Mouse (Mus musculus) liver, embryonic 14.5 days (tissue): ENCODE measurements at regions not wholly inside any gene's neighbourhood (a gene's known extent, or its start where the extent isn't known, plus 50 kb on each side); places are given as distances from the start of the nearest gene placed in this dataset.

Source experiments
- ATAC-seq: fragments of 200-750 bp; cut with Nextera tagmentation; 2 replicates; pipeline ENCODE4 v1.8.0; 2017; ENCODE audit warnings: moderate number of reproducible peaks, mild to moderate bottlenecking, moderate library complexity; ENCODE audit not compliant: insufficient read depth
- DNase-seq, 3 experiments: peaks; one replicate each; pipeline ENCODE4 v3.0.0-alpha.2; 2012 to 2013; ENCODE audit warnings: low read depth in 3 of 3, low spot score in 3 of 3
- H3K27ac ChIP-seq: fragments of 300-500 bp; sonication (generic); 2 replicates; pipeline ENCODE4 v1.5.1; 2014; ENCODE audit warnings: moderate library complexity, mild to moderate bottlenecking, control low read depth, inconsistent platforms
- H3K27me3 ChIP-seq: fragments of 300-500 bp; sonication (generic); 2 replicates; pipeline ENCODE4 v1.6.1; 2014; ENCODE audit warnings: mild to moderate bottlenecking, low read length, moderate library complexity; ENCODE audit not compliant: control insufficient read depth, insufficient read depth
- H3K36me3 ChIP-seq: fragments of 300-500 bp; sonication (generic); replicated peaks from 2 replicates; pipeline ENCODE4 v1.6.1; 2014; ENCODE audit warnings: low read depth; ENCODE audit not compliant: control insufficient read depth, insufficient read depth
- H3K4me1 ChIP-seq, 2 experiments: fragments of 200-500 bp in 1 of 2; fragments of 300-500 bp in 1 of 2; sonication (generic) in 1 of 2; replicated peaks; 2 replicates each; pipeline ENCODE4 v1.6.1; 2012 to 2014; ENCODE audit warnings: antibody characterized with exemption in 1 of 2, inconsistent platforms in 1 of 2, low read length in 1 of 2; ENCODE audit not compliant: control insufficient read depth in 2 of 2, insufficient read depth in 2 of 2
- H3K4me2 ChIP-seq: fragments of 300-500 bp; sonication (generic); 2 replicates; pipeline ENCODE4 v1.6.1; 2014; ENCODE audit warnings: low read depth, mild to moderate bottlenecking, control low read depth, moderate library complexity
- H3K4me3 ChIP-seq, 2 experiments: fragments of 200-500 bp in 1 of 2; fragments of 300-500 bp in 1 of 2; sonication (generic) in 1 of 2; 2 replicates each; pipeline ENCODE4 v1.5.1; 2012 to 2014; ENCODE audit warnings: low read depth in 2 of 2, low read length in 2 of 2, mild to moderate bottlenecking in 2 of 2, control low read depth in 1 of 2, inconsistent platforms in 1 of 2, moderate library complexity in 1 of 2; ENCODE audit not compliant: insufficient read depth in 1 of 2
- H3K9ac ChIP-seq: fragments of 300-500 bp; sonication (generic); replicated peaks from 2 replicates; pipeline ENCODE4 v1.6.1; 2014; ENCODE audit warnings: mild to moderate bottlenecking, control low read depth, moderate library complexity
- H3K9me3 ChIP-seq: fragments of 300-500 bp; sonication (generic); 2 replicates; pipeline ENCODE4 v1.6.1; 2016; ENCODE audit warnings: low read length, mixed read lengths; ENCODE audit not compliant: control insufficient read depth
- CTCF ChIP-seq: IDR thresholded peaks from 2 replicates; pipeline ENCODE4 v1.5.1; 2016; ENCODE audit warnings: antibody characterized with exemption, low read depth, control low read depth
- EP300 ChIP-seq: IDR thresholded peaks from 2 replicates; pipeline ENCODE4 v1.6.1; 2016; ENCODE audit warnings: antibody characterized with exemption, low read depth
- WGBS: fragments of 180-500 bp; shearing (Covaris S2); extraction: QIAGEN DNeasy Blood & Tissue Kit; methylation state at CpG from one replicate; pipeline ENCODE4 v1.1.7; 2014; ENCODE audit not compliant: insufficient replicate concordance; 5-methylcytosine and 5-hydroxymethylcytosine counted together

GRCm38 (mm10) chr2:74451038-74451437, 128.2 kb downstream of the Lnpk start:
- H3K4me1 ChIP-seq = no peaks in the 10 kb centered on the region
- no peak for TF ChIP-seq EP300
- no peak for TF ChIP-seq CTCF
- ATAC-seq (no peak), DNase-seq (no peak)
- H3K27me3 ChIP-seq = no peaks in the 10 kb centered on the region
- no peak overlapping the region for H3K4me2 ChIP-seq
- H3K9me3 ChIP-seq = no peaks in the 10 kb centered on the region
- WGBS = 60% methylated on average over 4 of the region's 4 CpGs
- no peak overlapping the region for H3K9ac ChIP-seq
- no peak overlapping the region for H3K4me3 ChIP-seq
- no peak overlapping the region for H3K27ac ChIP-seq
- H3K36me3 ChIP-seq = no peaks in the 10 kb centered on the region

- H3K36me3 ChIP-seq = no peaks in the 10 kb centered on the region
- H3K4me3 ChIP-seq = no peak overlapping the region
- WGBS = 60% methylated on average over 11 of the region's 11 CpGs
- TF ChIP-seq CTCF (no peak), EP300 (no peak)
- no peaks in the 10 kb centered on the region for H3K4me1 ChIP-seq
- DNase-seq (no peak), ATAC-seq (no peak)
- H3K9me3 ChIP-seq = no peaks in the 10 kb centered on the region
- no peak overlapping the region for H3K9ac ChIP-seq
- H3K27me3 ChIP-seq = no peaks in the 10 kb centered on the region
- H3K4me2 ChIP-seq = no peak overlapping the region
- no peak overlapping the region for H3K27ac ChIP-seq
Measured at GRCm38 (mm10) chr2:74450064-74450765, 129.0 kb downstream of the Lnpk start.

DNA sequence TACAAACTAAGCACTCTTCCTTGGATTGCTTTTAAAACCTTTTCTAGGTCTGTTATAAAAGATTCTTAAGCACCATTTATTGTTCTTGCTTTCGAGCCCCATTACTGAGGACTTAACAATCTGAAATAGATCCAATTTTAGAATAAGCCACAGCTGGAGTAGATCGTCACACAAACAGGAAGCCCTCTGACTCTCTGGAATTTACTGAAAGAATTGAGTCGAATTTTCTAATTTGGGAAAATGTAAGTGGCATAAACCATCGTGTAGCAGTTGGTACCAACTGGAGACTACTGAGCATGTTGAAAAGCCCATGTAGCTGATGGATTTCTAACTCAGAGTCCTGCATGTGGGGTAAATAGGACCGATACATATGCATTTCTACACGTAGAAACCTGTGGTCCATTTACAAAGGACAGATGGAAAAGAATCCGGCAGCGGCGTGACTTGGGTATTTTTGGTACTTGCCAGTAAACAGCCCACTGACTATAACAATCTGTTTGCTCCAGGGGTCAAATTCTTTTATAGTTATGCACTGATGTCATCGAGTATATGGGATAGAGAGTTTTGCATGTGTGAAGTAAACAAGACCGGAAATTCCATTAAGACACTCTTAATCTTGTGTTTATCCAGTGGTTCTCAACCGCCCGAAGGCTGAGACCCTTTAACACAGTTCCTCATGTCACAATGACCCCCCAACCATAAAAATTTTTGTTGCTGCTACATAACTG, 143.9 kb downstream of the Lnpk start:
- H3K4me1 ChIP-seq = no peaks in the 10 kb centered on the region
- 58% methylated on average over 13 of the region's 13 CpGs for WGBS
- H3K36me3 ChIP-seq = no peaks in the 10 kb centered on the region
- no peaks in the 10 kb centered on the region for H3K27me3 ChIP-seq
- ATAC-seq = no peak
- TF ChIP-seq EP300 = no peak
- no peaks in the 10 kb centered on the region for H3K9me3 ChIP-seq
- no peak for DNase-seq
- H3K4me3 ChIP-seq = no peak overlapping the region
- H3K9ac ChIP-seq = no peak overlapping the region
- no peak overlapping the region for H3K4me2 ChIP-seq
- no peak overlapping the region for H3K27ac ChIP-seq

- WGBS = 70% methylated on average over 15 of the region's 15 CpGs
- Histone ChIP-seq H3K9me3 (no peaks in the 10 kb centered on the region), H3K36me3 (no peaks in the 10 kb centered on the region), H3K9ac (no peak overlapping the region), H3K4me2 (no peak overlapping the region), H3K4me1 (no peaks in the 10 kb centered on the region), H3K27ac (no peak overlapping the region), H3K4me3 (no peak overlapping the region), H3K27me3 (no peaks in the 10 kb centered on the region)
- ATAC-seq (no peak), DNase-seq (no peak)
- TF ChIP-seq EP300 (no peak), CTCF (no peak)
Measured at GRCm38 (mm10) chr2:74426746-74427145, 152.5 kb downstream of the Lnpk start.

DNA sequence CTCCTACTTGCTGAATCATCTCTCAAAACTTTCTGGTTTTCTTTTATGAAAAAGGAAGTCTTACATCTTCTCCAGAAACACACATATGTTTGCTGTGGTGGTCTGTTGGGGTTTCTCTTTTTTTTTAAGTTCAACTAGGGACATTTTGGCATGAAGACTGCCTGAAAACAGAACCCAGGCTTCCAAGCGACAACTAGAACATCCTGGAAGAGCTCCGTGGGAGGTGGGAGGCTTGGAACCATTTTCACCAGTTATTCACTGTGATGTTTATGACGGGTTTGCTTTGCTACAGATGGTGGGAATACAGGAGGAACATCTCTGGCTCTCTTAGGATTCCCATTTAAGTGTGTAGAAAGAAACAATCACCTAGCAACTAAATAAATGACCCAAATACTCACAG, 154.5 kb downstream of the Lnpk start:
- DNase-seq = no peak
- no peaks in the 10 kb centered on the region for H3K4me1 ChIP-seq
- no peak overlapping the region for H3K9ac ChIP-seq
- no peak for ATAC-seq
- no peak for TF ChIP-seq EP300
- TF ChIP-seq CTCF = no peak
- no peaks in the 10 kb centered on the region for H3K36me3 ChIP-seq
- no peak overlapping the region for H3K27ac ChIP-seq
- H3K9me3 ChIP-seq = no peaks in the 10 kb centered on the region
- H3K27me3 ChIP-seq = no peaks in the 10 kb centered on the region
- 69% methylated on average over 3 of the region's 3 CpGs for WGBS
- no peak overlapping the region for H3K4me2 ChIP-seq
- H3K4me3 ChIP-seq = no peak overlapping the region
